Mouse (Mus musculus): Measurements from ENCODE around the gene Hist1h2ai. TPM values are rescaled to one million over a fixed set of nuclear protein-coding genes. Genes with fewer than 3 reads are reported as not detected.

Gene Hist1h2ai
- total and polyA plus RNA-seq, 2 experiments: 0.64 to 8.9 TPM

- TF ChIP-seq POLR2A (IDR thresholded peaks at IDR 0.05; ENCODE audit: extremely low read depth, insufficient read depth, low read length): no peak
- TF ChIP-seq CTCF (IDR thresholded peaks at IDR 0.05; ENCODE audit: low read depth, low read length): no peak
- Histone ChIP-seq H3K4me3 (ENCODE audit: insufficient read depth, low read depth, low read length) (no peak overlapping the region), H3K36me3 (ENCODE audit: control insufficient read depth, insufficient read depth, low read length) (no peaks in the 10 kb centered on the region), H3K27ac (replicated peaks; ENCODE audit: insufficient read depth, low read depth, low read length) (no peak overlapping the region), H3K79me2 (ENCODE audit: control insufficient read depth, insufficient read depth, low read length) (no peaks in the 10 kb centered on the region), H3K4me1 (ENCODE audit: control insufficient read depth, insufficient read depth, low read length) (peaks cover 5% of the 10 kb centered on the region), H3K27me3 (ENCODE audit: control insufficient read depth, insufficient read depth, low read length) (no peaks in the 10 kb centered on the region), H3K9ac (ENCODE audit: low read depth, low read length) (no peak overlapping the region)
- WGBS: 87% methylated on average over 1 of the region's 1 CpGs
- DNase-seq (ENCODE audit: extremely low read depth, low read depth, low spot score): no peak
These were observed 39.5 kb downstream of the Hist1h2ai start for GRCm38 (mm10) chr13:21755707-21756106.

Other genes with a start within 250 kb of the Hist1h2ai start
Only the 30 nearest of the 32 such genes appear.
- gene Gm10065, start 237.0 kb upstream of the Hist1h2ai start, total RNA-seq (2014; rRNA removed): not detected in 2 replicates
- not detected in 2 replicates for gene Gm10065, start 237.0 kb upstream of the Hist1h2ai start, polyA plus RNA-seq (2012; rRNA removed)
- gene AK157302, start 221.2 kb upstream of the Hist1h2ai start, total RNA-seq (2014; rRNA removed): 0.27 and 0.28 TPM in 2 replicates
- 0.11 TPM in 1 of 2 replicates, not detected in the other for gene AK157302, start 221.2 kb upstream of the Hist1h2ai start, polyA plus RNA-seq (2012; rRNA removed)
- gene Gm11273, start 215.0 kb upstream of the Hist1h2ai start, total RNA-seq (2014; rRNA removed): 20.5 and 23.4 TPM in 2 replicates
- 26.0 and 26.2 TPM in 2 replicates for gene Gm11273, start 215.0 kb upstream of the Hist1h2ai start, polyA plus RNA-seq (2012; rRNA removed)
- gene Zkscan8, start 185.3 kb upstream of the Hist1h2ai start, total RNA-seq (2014; rRNA removed): 4.7 and 5.3 TPM in 2 replicates
- gene Zkscan8, start 185.3 kb upstream of the Hist1h2ai start, polyA plus RNA-seq (2012; rRNA removed): 1.5 and 1.7 TPM in 2 replicates
- gene Olfr1366, start 173.6 kb upstream of the Hist1h2ai start, total RNA-seq (2014; rRNA removed): not detected in 2 replicates
- not detected in 2 replicates for gene Olfr1366, start 173.6 kb upstream of the Hist1h2ai start, polyA plus RNA-seq (2012; rRNA removed)
- not detected in 2 replicates for gene Olfr1535, start 156.5 kb upstream of the Hist1h2ai start, total RNA-seq (2014; rRNA removed)
- gene Olfr1535, start 156.5 kb upstream of the Hist1h2ai start, polyA plus RNA-seq (2012; rRNA removed): not detected in 2 replicates
- gene Olfr1364, start 134.7 kb upstream of the Hist1h2ai start, total RNA-seq (2014; rRNA removed): not detected in 2 replicates
- not detected in 2 replicates for gene Olfr1364, start 134.7 kb upstream of the Hist1h2ai start, polyA plus RNA-seq (2012; rRNA removed)
- gene Olfr1362, start 102.4 kb upstream of the Hist1h2ai start, total RNA-seq (2014; rRNA removed): not detected in 2 replicates
- not detected in 2 replicates for gene Olfr1362, start 102.4 kb upstream of the Hist1h2ai start, polyA plus RNA-seq (2012; rRNA removed)
- gene Olfr11, start 73.9 kb upstream of the Hist1h2ai start, total RNA-seq (2014; rRNA removed): not detected in 2 replicates
- gene Olfr11, start 73.9 kb upstream of the Hist1h2ai start, polyA plus RNA-seq (2012; rRNA removed): not detected in 2 replicates
- gene Olfr1361, start 53.0 kb upstream of the Hist1h2ai start, total RNA-seq (2014; rRNA removed): not detected in 2 replicates
- gene Olfr1361, start 53.0 kb upstream of the Hist1h2ai start, polyA plus RNA-seq (2012; rRNA removed): not detected in 2 replicates
- not detected in 2 replicates for gene Olfr1360, start 39.0 kb upstream of the Hist1h2ai start, total RNA-seq (2014; rRNA removed)
- not detected in 2 replicates for gene Olfr1360, start 39.0 kb upstream of the Hist1h2ai start, polyA plus RNA-seq (2012; rRNA removed)
- not detected in 2 replicates for gene Olfr1359, start 18.3 kb upstream of the Hist1h2ai start, total RNA-seq (2014; rRNA removed)
- not detected in 2 replicates for gene Olfr1359, start 18.3 kb upstream of the Hist1h2ai start, polyA plus RNA-seq (2012; rRNA removed)
- 1.4 and 1.5 TPM in 2 replicates for gene Hist1h2bl, start 279 bp upstream of the Hist1h2ai start, total RNA-seq (2014; rRNA removed)
- gene Hist1h2bl, start 279 bp upstream of the Hist1h2ai start, polyA plus RNA-seq (2012; rRNA removed): 0.90 TPM in 1 of 2 replicates, not detected in the other
- gene Hist1h3h, start 1.2 kb downstream of the Hist1h2ai start, total RNA-seq (2014; rRNA removed): 24.2 and 48.6 TPM in 2 replicates
- gene Hist1h3h, start 1.2 kb downstream of the Hist1h2ai start, polyA plus RNA-seq (2012; rRNA removed): 1.8 TPM in 1 of 2 replicates, not detected in the other
- gene Hist1h2bm, start 5.6 kb downstream of the Hist1h2ai start, total RNA-seq (2014; rRNA removed): 2.8 and 7.2 TPM in 2 replicates
- not detected in 2 replicates for gene Hist1h2bm, start 5.6 kb downstream of the Hist1h2ai start, polyA plus RNA-seq (2012; rRNA removed)
- gene Hist1h4j, start 18.6 kb downstream of the Hist1h2ai start, total RNA-seq (2014; rRNA removed): 21.5 and 24.9 TPM in 2 replicates
- gene Hist1h4j, start 18.6 kb downstream of the Hist1h2ai start, polyA plus RNA-seq (2012; rRNA removed): 0.31 and 1.1 TPM in 2 replicates
- gene Hist1h4k, start 34.1 kb downstream of the Hist1h2ai start, total RNA-seq (2014; rRNA removed): 41.2 and 45.6 TPM in 2 replicates
- 3.6 and 8.6 TPM in 2 replicates for gene Hist1h4k, start 34.1 kb downstream of the Hist1h2ai start, polyA plus RNA-seq (2012; rRNA removed)
- 3.3 and 6.0 TPM in 2 replicates for gene Hist1h2ak, start 37.4 kb downstream of the Hist1h2ai start, total RNA-seq (2014; rRNA removed)
- gene Hist1h2ak, start 37.4 kb downstream of the Hist1h2ai start, polyA plus RNA-seq (2012; rRNA removed): 0.47 TPM in 1 of 2 replicates, not detected in the other
- 4.6 and 10.8 TPM in 2 replicates for gene Hist1h2bn, start 37.7 kb downstream of the Hist1h2ai start, total RNA-seq (2014; rRNA removed)
- gene Hist1h2bn, start 37.7 kb downstream of the Hist1h2ai start, polyA plus RNA-seq (2012; rRNA removed): not detected in 2 replicates
- gene Hist1h1b, start 64.2 kb downstream of the Hist1h2ai start, total RNA-seq (2014; rRNA removed): 3.5 and 4.5 TPM in 2 replicates
- 0.35 TPM in 1 of 2 replicates, not detected in the other for gene Hist1h1b, start 64.2 kb downstream of the Hist1h2ai start, polyA plus RNA-seq (2012; rRNA removed)
- 26.6 and 38.0 TPM in 2 replicates for gene Hist1h3i, start 66.9 kb downstream of the Hist1h2ai start, total RNA-seq (2014; rRNA removed)
- gene Hist1h3i, start 66.9 kb downstream of the Hist1h2ai start, polyA plus RNA-seq (2012; rRNA removed): 4.1 and 5.4 TPM in 2 replicates
- gene Hist1h2an, start 70.8 kb downstream of the Hist1h2ai start, total RNA-seq (2014; rRNA removed): 7.3 and 8.7 TPM in 2 replicates
- gene Hist1h2an, start 70.8 kb downstream of the Hist1h2ai start, polyA plus RNA-seq (2012; rRNA removed): not detected in 2 replicates
- 0.40 and 0.74 TPM in 2 replicates for gene Hist1h2bp, start 71.0 kb downstream of the Hist1h2ai start, total RNA-seq (2014; rRNA removed)
- not detected in 2 replicates for gene Hist1h2bp, start 71.0 kb downstream of the Hist1h2ai start, polyA plus RNA-seq (2012; rRNA removed)
- gene Hist1h2bq, start 93.8 kb downstream of the Hist1h2ai start, total RNA-seq (2014; rRNA removed): 2.1 and 4.9 TPM in 2 replicates
- gene Hist1h2bq, start 93.8 kb downstream of the Hist1h2ai start, polyA plus RNA-seq (2012; rRNA removed): 1.2 and 11.7 TPM in 2 replicates
- gene Hist1h2ao, start 94.0 kb downstream of the Hist1h2ai start, total RNA-seq (2014; rRNA removed): 0.55 TPM in 1 of 2 replicates, not detected in the other
- gene Hist1h2ao, start 94.0 kb downstream of the Hist1h2ai start, polyA plus RNA-seq (2012; rRNA removed): not detected in 2 replicates
- 0.60 and 0.74 TPM in 2 replicates for gene Hist1h4m, start 95.3 kb downstream of the Hist1h2ai start, total RNA-seq (2014; rRNA removed)
- gene Hist1h4m, start 95.3 kb downstream of the Hist1h2ai start, polyA plus RNA-seq (2012; rRNA removed): not detected in 2 replicates
- gene Hist1h4n, start 115.8 kb downstream of the Hist1h2ai start, total RNA-seq (2014; rRNA removed): 336 and 466 TPM in 2 replicates
- 4.5 and 8.5 TPM in 2 replicates for gene Hist1h4n, start 115.8 kb downstream of the Hist1h2ai start, polyA plus RNA-seq (2012; rRNA removed)
- 37.4 and 51.8 TPM in 2 replicates for gene Hist1h2ap, start 117.1 kb downstream of the Hist1h2ai start, total RNA-seq (2014; rRNA removed)
- gene Hist1h2ap, start 117.1 kb downstream of the Hist1h2ai start, polyA plus RNA-seq (2012; rRNA removed): 6.3 and 14.0 TPM in 2 replicates
- 0.65 and 1.3 TPM in 2 replicates for gene Hist1h2br, start 117.3 kb downstream of the Hist1h2ai start, total RNA-seq (2014; rRNA removed)
- gene Hist1h2br, start 117.3 kb downstream of the Hist1h2ai start, polyA plus RNA-seq (2012; rRNA removed): 1.0 and 11.9 TPM in 2 replicates
- 0.18 and 0.60 TPM in 2 replicates for gene Zfp184, start 228.7 kb downstream of the Hist1h2ai start, total RNA-seq (2014; rRNA removed)
- gene Zfp184, start 228.7 kb downstream of the Hist1h2ai start, polyA plus RNA-seq (2012; rRNA removed): 0.07 and 0.11 TPM in 2 replicates